ENCODE assay signal across 8 mouse cellular contexts in the genomic region with DNA sequence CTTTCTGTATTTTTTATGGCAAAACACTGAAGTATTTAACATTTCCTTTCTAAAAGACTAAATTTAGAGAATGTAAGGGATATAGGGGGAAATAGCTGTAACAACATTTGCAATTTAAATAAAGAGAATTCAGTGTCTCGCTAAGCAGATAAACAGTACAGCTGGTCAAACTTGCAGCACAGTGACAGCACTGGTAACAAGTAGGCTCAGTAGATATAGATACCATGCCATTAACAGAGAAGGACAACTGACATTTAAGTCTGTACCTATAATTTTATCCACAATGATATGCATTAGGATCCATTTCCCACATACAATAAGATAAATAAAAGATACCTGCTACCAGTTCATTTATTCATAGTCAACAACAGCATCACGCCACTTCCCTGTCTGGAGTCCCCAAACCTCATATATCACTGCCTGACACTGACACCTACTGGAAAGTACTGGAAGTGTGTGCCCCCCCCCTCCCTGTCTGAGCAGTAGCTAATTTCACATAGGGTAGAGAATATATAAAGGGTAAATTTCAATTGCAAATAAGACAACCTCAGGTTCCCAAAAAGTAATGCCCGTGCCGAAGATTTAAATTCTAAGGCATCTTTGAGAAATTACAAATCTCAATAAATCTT.
DNase-seq lines count a peak whose midpoint lies in the region; ATAC-seq lines count a peak whose summit lies in the region.

No protein-coding gene starts in this region.

- H3K4me1 ChIP-seq in forebrain, embryonic 16.5 days (replicated peaks; ENCODE audit: control insufficient read depth, insufficient read depth, low read length), result peaks cover 4% of the 10 kb centered on the region; the same call in 1 of the 2 replicates

- DNase-seq in adrenal gland, postnatal 10 days, result peak; percentile 61
- DNase-seq in adrenal gland, postnatal 4 days (ENCODE audit: low spot score in 2 of 2), result no peak
- DNase-seq in 416B (ENCODE audit: low read depth), result peak; percentile 74
- peak; percentile 38 for DNase-seq in c-Kit-positive CD71-negative TER-119-negative erythroid progenitor cells, embryonic 14.5 days (ENCODE audit: low read depth)
- DNase-seq in kidney, postnatal 4 days, result peak; percentile 57 to 63
- peak; percentile 71 for DNase-seq in splenic B cell, adult 2 months (ENCODE audit: low read depth, low spot score)

- H3K9ac ChIP-seq in forebrain, embryonic 16.5 days (replicated peaks; ENCODE audit: low read depth, low read length), result no peak overlapping the region

- no peak overlapping the region for H3K4me3 ChIP-seq in forebrain, embryonic 16.5 days (replicated peaks; ENCODE audit: low read length)

- no peaks in the 10 kb centered on the region for H3K9me3 ChIP-seq in forebrain, embryonic 16.5 days (ENCODE audit: control insufficient read depth, low read length)

- no peaks in the 10 kb centered on the region for H3K27me3 ChIP-seq in forebrain, embryonic 16.5 days (replicated peaks; ENCODE audit: control insufficient read depth, insufficient read depth, low read length)
- no peaks in the 10 kb centered on the region for H3K27me3 ChIP-seq in splenic B cell, adult 2 months (ENCODE audit: control insufficient read depth, insufficient read depth, low read length, poor library complexity, severe bottlenecking)

- H3K4me2 ChIP-seq in forebrain, embryonic 16.5 days (ENCODE audit: low read length), result peak overlapping the region; percentile 25

- WGBS in forebrain, embryonic 16.5 days, result 24% methylated on average over 4 of the region's 4 CpGs

- peak; percentile 92 for ATAC-seq in forebrain, embryonic 16.5 days
- ATAC-seq in megakaryocyte progenitor cell, adult 5-6 weeks (replicated peaks; ENCODE audit: poor library complexity), result peak; percentile 99

- H3K27ac ChIP-seq in forebrain, embryonic 16.5 days (ENCODE audit: low read length), result no peak overlapping the region

- no peaks in the 10 kb centered on the region for H3K36me3 ChIP-seq in forebrain, embryonic 16.5 days (ENCODE audit: control insufficient read depth, insufficient read depth)
- H3K36me3 ChIP-seq in splenic B cell, adult 2 months (ENCODE audit: control insufficient read depth, insufficient read depth, low read length, poor library complexity, severe bottlenecking), result no peaks in the 10 kb centered on the region

Comparison
In these comparisons a context has a peak if more than half of its experiments do, and no peak if none do; other contexts are left out.
1. DNase-seq: peak in adrenal gland, postnatal 10 days (single experiment), 416B (single experiment), c-Kit-positive CD71-negative TER-119-negative erythroid progenitor cells, embryonic 14.5 days (single experiment), kidney, postnatal 4 days (2 of 2) and splenic B cell, adult 2 months (single experiment); none in adrenal gland, postnatal 4 days (0 of 2).